Mouse (Mus musculus) hindbrain, embryonic 11.5 days (tissue): Measurements from ENCODE around the gene Col4a1. TPM values are rescaled to one million over a fixed set of nuclear protein-coding genes. Genes with fewer than 3 reads are reported as not detected.

Experiments used
- ATAC-seq: fragments of 200-750 bp; cut with Nextera tagmentation; 2 replicates; pipeline ENCODE4 v1.8.0; 2017; ENCODE audit warnings: mild to moderate bottlenecking, moderate TSS enrichment, moderate library complexity; ENCODE audit not compliant: low FRiP score
- DNase-seq: peaks from one replicate; pipeline ENCODE4 v3.0.0-alpha.2; 2015; ENCODE audit warnings: low spot score
- H3K27ac ChIP-seq: fragments of 300-500 bp; sonication (generic); 2 replicates; pipeline ENCODE4 v1.5.1; 2014; ENCODE audit warnings: mild to moderate bottlenecking, low read depth, low read length
- H3K27me3 ChIP-seq: fragments of 300-500 bp; sonication (generic); 2 replicates; pipeline ENCODE4 v1.6.1; 2014; ENCODE audit warnings: mild to moderate bottlenecking, low read length, moderate library complexity, mixed read lengths; ENCODE audit not compliant: control insufficient read depth, insufficient read depth
- H3K36me3 ChIP-seq: fragments of 300-500 bp; sonication (generic); 2 replicates; pipeline ENCODE4 v1.6.1; 2014; ENCODE audit warnings: mild to moderate bottlenecking, low read length, moderate library complexity, mixed read lengths; ENCODE audit not compliant: control insufficient read depth, insufficient read depth
- H3K4me1 ChIP-seq: fragments of 300-500 bp; sonication (generic); replicated peaks from 2 replicates; pipeline ENCODE4 v1.6.1; 2014; ENCODE audit warnings: low read length, mixed read lengths; ENCODE audit not compliant: control insufficient read depth, insufficient read depth
- H3K4me2 ChIP-seq: fragments of 300-500 bp; sonication (generic); replicated peaks from 2 replicates; pipeline ENCODE4 v1.6.1; 2014; ENCODE audit warnings: mild to moderate bottlenecking, low read depth, low read length
- H3K4me3 ChIP-seq: fragments of 300-500 bp; sonication (generic); 2 replicates; pipeline ENCODE4 v1.5.1; 2014; ENCODE audit warnings: low read depth, low read length
- H3K9ac ChIP-seq: fragments of 300-500 bp; sonication (generic); 2 replicates; pipeline ENCODE4 v1.6.1; 2014; ENCODE audit warnings: low read depth, low read length
- H3K9me3 ChIP-seq: fragments of 300-500 bp; sonication (generic); 2 replicates; pipeline ENCODE4 v1.6.1; 2016; ENCODE audit warnings: low read length; ENCODE audit not compliant: control insufficient read depth
- WGBS: fragments of 180-500 bp; shearing (Covaris S2); extraction: QIAGEN DNeasy Blood & Tissue Kit; methylation state at CpG from one replicate; pipeline ENCODE4 v1.1.7; 2014; 5-methylcytosine and 5-hydroxymethylcytosine counted together
- polyA plus RNA-seq: library from polyadenylated mRNA; unstranded; fragments of >200 nt; fragmentation: Nextera tagmentation; extraction: Ambion mirVana; gene quantifications from 2 replicates; pipeline ENCODE4 v1.2.1, GENCODE M21; 2014

The Col4a1 gene
- polyA plus RNA-seq, 1 experiment from 2014 or later, result 91.8 TPM

DNA sequence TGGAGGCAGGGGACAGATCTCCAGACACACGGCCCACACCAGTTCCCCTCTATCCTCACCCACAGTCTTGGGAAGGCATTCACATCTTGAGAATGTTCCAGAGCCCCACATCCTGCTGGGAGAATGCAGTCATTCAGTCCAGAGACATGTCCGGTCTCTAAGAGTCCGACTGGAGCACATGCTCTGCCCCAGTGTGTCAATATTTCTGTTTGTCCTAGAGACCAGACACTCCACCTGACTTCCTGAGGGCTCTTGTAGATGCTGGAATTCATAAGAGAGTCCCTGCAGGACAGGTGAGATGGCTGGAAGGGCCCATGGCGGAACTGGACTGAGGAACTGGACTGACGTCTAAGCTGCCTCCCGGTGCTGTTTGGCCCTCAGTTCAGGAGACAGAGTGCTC lies 38.7 kb upstream of the Col4a1 start:
- H3K27ac ChIP-seq, result no peak overlapping the region
- no peak overlapping the region for H3K4me3 ChIP-seq
- 88% methylated on average over 6 of the region's 6 CpGs for WGBS
- no peaks in the 10 kb centered on the region for H3K36me3 ChIP-seq
- DNase-seq, result no peak
- no peaks in the 10 kb centered on the region for H3K4me1 ChIP-seq
- no peaks in the 10 kb centered on the region for H3K27me3 ChIP-seq
- H3K9ac ChIP-seq, result no peak overlapping the region
- ATAC-seq, result no peak
- H3K4me2 ChIP-seq, result no peak overlapping the region
- no peaks in the 10 kb centered on the region for H3K9me3 ChIP-seq

DNA sequence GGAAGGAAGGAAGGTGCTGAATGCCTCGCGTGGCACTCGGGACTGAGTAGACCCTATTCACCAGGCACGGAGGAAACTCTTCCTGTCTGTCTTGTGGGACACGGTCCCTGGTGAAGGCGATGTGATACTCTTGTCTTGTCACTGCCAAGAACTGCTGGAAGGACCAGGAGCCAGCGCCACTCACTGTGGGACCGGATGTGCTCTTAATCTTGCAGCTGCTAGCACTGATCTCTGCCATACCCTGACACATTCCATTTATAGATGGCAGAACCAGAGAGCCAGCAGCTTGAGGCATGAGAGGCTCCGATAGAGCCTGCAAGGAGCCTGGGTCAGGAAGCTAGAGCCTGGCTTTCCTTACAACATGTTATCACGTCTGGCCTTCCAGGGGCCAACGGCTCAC lies 36.0 kb upstream of the Col4a1 start:
- DNase-seq (no peak), ATAC-seq (no peak)
- WGBS, result 87% methylated on average over 11 of the region's 11 CpGs
- H3K36me3 ChIP-seq, result no peaks in the 10 kb centered on the region
- no peaks in the 10 kb centered on the region for H3K4me1 ChIP-seq
- H3K27me3 ChIP-seq, result no peaks in the 10 kb centered on the region
- H3K4me2 ChIP-seq, result no peak overlapping the region
- H3K9ac ChIP-seq, result no peak overlapping the region
- no peak overlapping the region for H3K27ac ChIP-seq
- no peak overlapping the region for H3K4me3 ChIP-seq
- H3K9me3 ChIP-seq, result no peaks in the 10 kb centered on the region

DNA sequence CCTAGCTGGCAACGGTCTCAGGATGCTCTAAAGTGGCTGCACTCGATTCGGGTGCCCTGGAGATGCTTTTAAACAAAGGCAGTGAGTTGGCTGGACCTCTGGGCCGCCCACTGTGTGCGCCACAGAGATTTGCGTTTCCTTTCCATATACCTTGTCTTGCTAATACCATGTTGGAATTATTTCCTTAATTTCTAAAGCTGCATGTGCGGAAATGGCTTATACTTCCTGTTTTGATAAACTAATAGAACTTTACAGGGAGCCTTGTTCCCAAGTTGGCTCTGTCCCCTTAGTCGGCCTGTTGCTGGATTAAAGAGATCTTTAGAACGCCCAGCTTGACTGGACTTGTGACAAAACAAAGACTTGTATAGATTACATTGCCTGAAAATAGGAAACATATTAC lies 35.1 kb upstream of the Col4a1 start:
- ATAC-seq (no peak), DNase-seq (no peak)
- Histone ChIP-seq H3K4me1 (no peaks in the 10 kb centered on the region), H3K4me2 (no peak overlapping the region), H3K4me3 (no peak overlapping the region), H3K9me3 (no peaks in the 10 kb centered on the region), H3K36me3 (no peaks in the 10 kb centered on the region), H3K9ac (no peak overlapping the region), H3K27me3 (no peaks in the 10 kb centered on the region), H3K27ac (no peak overlapping the region)
- WGBS, result 90% methylated on average over 9 of the region's 9 CpGs

DNA sequence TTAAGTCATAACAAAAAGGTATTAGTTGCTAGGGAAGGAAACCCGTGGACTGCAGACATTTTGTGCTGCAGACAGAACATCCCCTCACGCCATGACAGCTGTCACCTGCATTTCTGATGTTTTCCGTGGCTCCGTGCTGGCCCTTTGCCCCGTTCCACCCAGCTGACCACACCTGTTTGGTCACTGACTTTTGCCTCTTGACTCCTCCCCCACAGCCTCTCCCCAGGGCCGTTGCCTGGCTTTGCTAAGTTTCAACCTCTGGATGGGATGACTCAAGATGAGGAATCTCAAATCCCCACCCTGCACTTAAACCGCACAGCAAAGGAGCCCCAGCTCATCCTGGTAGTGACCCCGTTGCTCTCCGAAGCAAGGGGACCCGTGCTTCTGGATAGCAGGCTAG lies 33.6 kb upstream of the Col4a1 start:
- H3K9ac ChIP-seq, result no peak overlapping the region
- H3K36me3 ChIP-seq, result no peaks in the 10 kb centered on the region
- no peaks in the 10 kb centered on the region for H3K27me3 ChIP-seq
- no peaks in the 10 kb centered on the region for H3K9me3 ChIP-seq
- no peak for ATAC-seq
- no peak for DNase-seq
- no peaks in the 10 kb centered on the region for H3K4me1 ChIP-seq
- H3K4me3 ChIP-seq, result no peak overlapping the region
- no peak overlapping the region for H3K27ac ChIP-seq
- 89% methylated on average over 10 of the region's 10 CpGs for WGBS
- no peak overlapping the region for H3K4me2 ChIP-seq

DNA sequence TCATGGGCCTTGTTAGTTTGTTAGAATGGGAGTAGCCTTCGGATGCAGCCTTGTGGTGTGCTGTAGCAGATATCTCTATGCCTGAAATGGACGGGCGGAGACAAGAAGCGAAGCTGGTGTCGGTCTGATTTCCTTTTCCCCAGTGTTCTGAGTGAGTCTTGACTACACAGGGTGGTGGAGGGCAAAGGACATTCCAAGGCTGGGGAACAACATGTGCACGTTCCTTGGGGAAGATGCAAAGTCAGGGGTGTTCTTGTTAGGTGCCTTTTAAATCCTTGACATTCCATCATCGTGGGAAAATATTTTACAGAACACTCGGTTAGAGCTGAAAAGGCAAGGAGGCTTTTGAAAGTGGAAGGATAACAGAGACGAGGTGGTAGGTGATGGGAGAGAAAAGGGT lies 31.8 kb upstream of the Col4a1 start:
- Histone ChIP-seq H3K4me1 (no peaks in the 10 kb centered on the region), H3K27ac (no peak overlapping the region), H3K9ac (no peak overlapping the region), H3K36me3 (no peaks in the 10 kb centered on the region), H3K27me3 (no peaks in the 10 kb centered on the region), H3K9me3 (no peaks in the 10 kb centered on the region), H3K4me2 (no peak overlapping the region), H3K4me3 (no peak overlapping the region)
- DNase-seq (no peak), ATAC-seq (no peak)
- 87% methylated on average over 9 of the region's 9 CpGs for WGBS

DNA sequence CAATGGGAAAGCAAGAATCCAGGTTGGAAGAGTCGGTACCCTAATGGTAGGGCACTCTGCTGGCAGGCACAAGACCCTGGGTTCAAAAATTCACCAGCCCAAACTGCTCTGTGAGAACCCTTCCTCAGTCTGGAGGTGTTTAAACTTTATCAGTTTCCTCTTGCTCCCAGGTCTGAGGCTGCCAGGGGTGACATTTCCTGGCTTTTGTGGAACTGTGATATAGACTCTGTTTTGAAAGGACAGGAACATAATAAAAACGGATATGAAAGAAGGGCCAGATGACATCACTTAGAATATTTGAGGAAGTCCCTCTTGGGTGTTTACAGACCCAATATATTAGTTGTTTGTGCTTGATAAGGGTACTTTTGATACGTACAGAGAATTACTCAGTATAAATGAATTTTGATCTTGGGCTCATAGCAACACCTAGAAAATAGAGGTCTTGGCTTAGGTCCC lies 28.5 kb upstream of the Col4a1 start:
- Histone ChIP-seq H3K36me3 (no peaks in the 10 kb centered on the region), H3K27ac (no peak overlapping the region), H3K27me3 (no peaks in the 10 kb centered on the region), H3K4me2 (no peak overlapping the region), H3K4me3 (no peak overlapping the region), H3K9me3 (no peaks in the 10 kb centered on the region), H3K9ac (no peak overlapping the region), H3K4me1 (no peaks in the 10 kb centered on the region)
- WGBS, result 83% methylated on average over 3 of the region's 3 CpGs
- ATAC-seq (no peak), DNase-seq (no peak)

DNA sequence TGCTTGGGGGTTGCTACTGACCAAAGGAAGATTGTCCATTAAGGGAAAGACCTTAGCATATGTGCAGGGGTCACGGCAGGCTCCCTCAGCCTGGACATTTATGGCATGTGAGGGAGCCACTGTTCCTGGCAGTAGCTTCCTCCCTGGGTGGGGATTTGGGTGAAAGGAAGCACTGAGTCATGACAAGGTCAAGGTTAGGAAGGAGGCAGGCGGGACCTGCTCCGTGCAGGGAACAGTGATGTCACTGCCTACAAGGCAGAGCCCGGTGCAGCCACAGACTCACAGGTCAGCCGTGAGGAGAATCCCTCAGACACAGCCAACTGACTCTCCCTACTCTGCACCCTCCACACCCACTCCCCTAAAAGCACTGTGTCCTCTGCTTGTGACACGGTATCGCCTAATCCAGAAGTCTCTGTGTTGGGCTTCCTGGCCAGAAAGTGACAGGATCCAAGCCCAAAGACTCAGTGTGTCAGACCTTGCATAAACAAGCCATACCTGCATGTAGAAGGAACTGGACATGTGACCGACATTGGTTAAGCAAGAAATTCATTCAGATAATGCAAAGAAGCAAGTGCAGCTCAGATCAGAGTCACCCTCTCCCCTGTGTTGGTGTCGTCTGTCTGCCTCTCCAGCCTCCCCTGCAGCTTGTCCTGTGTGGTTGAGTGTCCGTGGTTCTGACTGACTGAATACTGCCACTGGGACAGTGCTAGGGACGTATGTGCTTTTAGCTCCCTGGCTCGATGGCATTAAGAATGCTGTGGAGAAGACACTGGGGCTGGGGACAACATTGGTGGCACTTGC lies 27.9 kb upstream of the Col4a1 start:
- H3K27me3 ChIP-seq, result no peaks in the 10 kb centered on the region
- H3K36me3 ChIP-seq, result no peaks in the 10 kb centered on the region
- H3K9ac ChIP-seq, result no peak overlapping the region
- no peak overlapping the region for H3K4me2 ChIP-seq
- H3K4me1 ChIP-seq, result no peaks in the 10 kb centered on the region
- ATAC-seq, result no peak
- no peak overlapping the region for H3K4me3 ChIP-seq
- WGBS, result 72% methylated on average over 12 of the region's 12 CpGs
- no peak for DNase-seq
- no peak overlapping the region for H3K27ac ChIP-seq
- no peaks in the 10 kb centered on the region for H3K9me3 ChIP-seq

DNA sequence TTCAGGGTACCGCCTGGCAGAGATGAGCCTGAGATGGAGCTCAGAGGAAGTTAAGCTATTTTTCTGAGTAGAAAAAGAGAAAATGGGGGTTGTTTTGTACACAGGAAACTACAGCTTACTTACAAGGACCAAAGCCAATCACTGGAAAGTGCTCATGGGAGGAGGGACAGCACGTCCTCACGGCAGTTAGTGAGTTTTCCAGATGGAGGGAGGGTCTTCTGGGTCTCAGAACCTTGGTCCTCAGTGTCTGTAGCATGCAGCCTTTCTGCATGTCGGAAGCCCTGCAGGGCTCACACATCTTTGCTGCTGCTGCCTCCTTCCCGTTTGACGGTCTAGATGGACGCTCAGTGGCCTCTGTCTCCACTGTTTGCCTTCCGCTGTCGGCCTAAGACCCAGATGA lies 25.9 kb upstream of the Col4a1 start:
- no peak overlapping the region for H3K4me2 ChIP-seq
- ATAC-seq (no peak), DNase-seq (no peak)
- no peaks in the 10 kb centered on the region for H3K36me3 ChIP-seq
- H3K9me3 ChIP-seq, result no peaks in the 10 kb centered on the region
- no peak overlapping the region for H3K4me3 ChIP-seq
- H3K27me3 ChIP-seq, result no peaks in the 10 kb centered on the region
- H3K4me1 ChIP-seq, result no peaks in the 10 kb centered on the region
- H3K27ac ChIP-seq, result no peak overlapping the region
- no peak overlapping the region for H3K9ac ChIP-seq
- 89% methylated on average over 9 of the region's 9 CpGs for WGBS

DNA sequence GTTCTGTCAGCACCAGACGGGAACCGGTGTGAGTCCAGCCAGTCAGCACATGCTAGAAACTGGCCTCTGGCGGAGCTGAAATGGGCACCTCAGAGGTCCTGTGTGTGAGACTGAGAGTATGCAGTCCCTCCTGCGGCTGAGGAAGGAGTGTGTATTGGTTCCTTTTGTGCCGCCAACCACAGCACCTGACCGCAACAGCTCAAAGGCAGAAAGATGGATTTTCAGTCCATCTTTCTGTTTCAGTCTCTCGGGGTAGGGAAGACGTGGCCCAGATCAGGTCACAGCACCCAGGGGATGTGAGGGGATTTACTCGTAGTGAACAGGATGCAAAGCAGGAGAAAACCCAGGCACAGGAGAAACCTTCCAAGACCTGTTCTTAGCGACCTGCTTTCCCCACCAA lies 25.0 kb upstream of the Col4a1 start:
- 83% methylated on average over 10 of the region's 10 CpGs for WGBS
- ATAC-seq (no peak), DNase-seq (no peak)
- H3K27ac ChIP-seq, result no peak overlapping the region
- H3K27me3 ChIP-seq, result no peaks in the 10 kb centered on the region
- H3K36me3 ChIP-seq, result no peaks in the 10 kb centered on the region
- no peaks in the 10 kb centered on the region for H3K9me3 ChIP-seq
- H3K9ac ChIP-seq, result no peak overlapping the region
- no peak overlapping the region for H3K4me2 ChIP-seq
- H3K4me1 ChIP-seq, result no peaks in the 10 kb centered on the region
- no peak overlapping the region for H3K4me3 ChIP-seq
